Mouse (Mus musculus) v-Abl transformed pro-B cells (cell line): ENCODE measurements around the gene Ndufs7.
"Not testable (repeated sequence)": the region's sequence is repeated elsewhere in the genome, so short reads cannot be mapped to it uniquely, and the experiment has no call there.

Source experiments
- in situ Hi-C, 2 experiments: fragments of 400-800 bp; cut with MboI; formaldehyde crosslinking; loops; one replicate each; pipeline ENCODE4 v1.15.1; 2025; ENCODE audit not compliant: unreplicated experiment in 2 of 2

Ndufs7 gene

DNA sequence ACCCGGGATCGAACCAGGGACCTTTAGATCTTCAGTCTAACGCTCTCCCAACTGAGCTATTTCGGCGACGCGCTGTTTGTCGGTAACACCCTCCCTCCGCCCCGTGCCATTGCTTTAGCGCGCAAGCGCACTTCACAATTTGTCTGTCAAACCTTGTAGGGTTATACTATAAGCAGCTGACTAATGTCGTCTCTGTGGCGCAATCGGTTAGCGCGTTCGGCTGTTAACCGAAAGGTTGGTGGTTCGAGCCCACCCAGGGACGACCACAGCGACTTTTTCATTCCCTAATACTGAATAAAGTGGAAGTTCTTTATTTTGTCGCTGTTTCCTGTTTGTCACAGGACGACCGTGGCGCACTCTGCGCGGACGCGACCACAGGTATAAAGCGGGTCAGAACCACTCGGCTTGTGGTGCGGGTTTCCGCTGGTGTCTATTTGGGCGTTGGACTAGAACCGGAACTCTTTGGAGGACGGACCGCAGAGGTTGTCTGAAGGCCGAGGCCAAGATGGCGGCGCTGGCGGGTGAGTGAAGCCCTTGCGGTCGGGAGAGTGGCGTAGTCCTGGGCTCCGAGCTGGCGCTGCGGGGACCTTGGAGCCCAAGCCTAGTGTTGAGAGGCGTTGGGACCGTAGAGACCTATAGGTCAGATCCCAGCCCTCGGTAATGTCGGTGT, at the start of gene Ndufs7:
TSS of gene Ndufs7 (plus strand) at position 151 of the 670 bp plus-strand sequence.
- in situ Hi-C loops, result loop anchor here (5.0 kb wide), 1 partner anchor 72 kb away; the partner anchor contains the start of gene Efna2 (in 2 of the 2)

DNA sequence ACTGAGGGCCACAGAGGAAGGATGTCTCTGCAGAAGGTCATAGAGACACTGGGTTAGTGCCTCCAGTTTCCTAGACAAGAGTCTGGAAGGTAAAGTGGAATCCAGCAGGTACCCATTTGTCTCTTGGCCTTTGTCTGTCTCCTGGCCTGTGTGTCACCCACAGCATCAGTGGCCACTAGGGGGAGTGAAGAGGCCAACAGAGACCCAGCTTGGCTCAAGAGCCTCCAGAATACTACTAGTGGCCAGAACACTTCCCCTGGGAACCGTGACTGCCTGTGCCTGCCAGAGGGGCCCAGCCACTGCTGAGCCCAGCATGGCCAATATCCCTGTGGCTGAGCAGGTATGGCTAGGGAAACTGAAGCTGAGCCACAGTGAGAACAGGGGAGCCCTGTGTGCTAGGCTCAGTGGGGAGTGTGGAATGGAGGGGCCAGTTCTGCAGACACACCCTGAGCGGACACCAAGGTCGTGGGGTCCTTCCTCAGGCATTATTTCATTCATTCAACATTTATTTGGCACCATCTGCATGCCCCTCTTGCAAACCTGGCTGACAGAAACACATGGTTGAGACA, 49.4 kb upstream of the Ndufs7 start:
- in situ Hi-C loops, result loop anchor here (25.0 kb wide), 1 partner anchor 313 kb away; no protein-coding TSS in a partner anchor

DNA sequence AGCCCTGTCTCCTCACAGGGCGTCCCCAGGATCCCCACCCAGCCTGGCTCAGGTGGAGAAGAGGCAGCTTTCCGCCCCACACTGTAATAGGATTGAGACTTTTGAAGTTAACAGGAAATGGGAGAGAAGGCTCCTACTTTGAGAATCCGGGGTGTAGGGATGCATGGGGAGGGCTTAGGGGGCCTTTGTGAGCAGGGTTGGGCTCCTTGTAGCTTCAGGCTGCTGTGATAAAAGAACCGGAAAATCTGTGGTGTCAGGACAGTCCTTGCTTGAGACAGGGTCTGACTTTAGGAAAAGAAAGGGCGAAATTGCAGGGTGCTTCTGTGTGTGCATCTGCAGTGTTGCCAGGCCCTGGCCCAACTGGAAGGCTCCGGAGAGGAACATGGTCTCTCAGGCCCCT, 48.4 kb upstream of the Ndufs7 start:
- in situ Hi-C loops, result no loop called here

DNA sequence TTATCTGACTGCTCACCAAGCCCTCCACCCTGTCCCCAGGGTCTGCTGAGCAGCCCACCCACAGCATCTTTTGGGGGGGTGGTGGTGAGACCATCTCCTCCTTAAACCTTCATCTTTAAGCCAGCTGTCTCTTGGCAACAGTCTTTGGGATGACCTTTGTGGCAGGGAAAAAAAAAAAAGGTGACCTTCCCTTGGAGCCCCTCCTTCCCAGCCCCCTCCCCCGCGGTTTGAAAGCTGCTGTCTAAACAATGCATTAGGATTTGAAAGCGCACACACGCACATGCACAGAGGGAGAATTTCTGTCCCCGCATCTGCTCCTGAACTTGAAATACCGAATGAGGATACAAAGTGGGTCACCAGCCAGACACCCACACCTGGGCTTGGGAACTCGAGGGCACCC, 44.9 kb upstream of the Ndufs7 start:
- in situ Hi-C loops, result no loop called here

DNA sequence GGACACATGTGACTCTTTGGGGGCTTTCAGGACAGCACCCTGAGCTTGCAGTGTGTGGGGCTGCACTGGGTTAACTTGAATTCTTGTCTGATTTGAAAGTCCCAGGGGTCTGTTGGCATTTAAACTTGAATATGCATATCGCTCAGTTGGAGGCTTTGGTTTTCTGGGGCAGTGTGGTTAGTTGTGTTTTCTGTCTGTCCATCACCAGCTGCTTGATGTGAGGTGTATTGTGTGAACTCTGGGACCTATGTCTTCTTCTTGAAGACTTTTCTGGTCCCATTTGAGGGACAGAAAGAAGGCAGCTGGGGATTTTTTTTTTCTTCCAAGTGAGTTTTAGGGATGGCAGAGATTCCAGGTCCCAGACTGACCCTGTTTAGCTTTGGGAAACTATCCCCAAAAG, 41.7 kb upstream of the Ndufs7 start:
- in situ Hi-C loops, result no loop called here

DNA sequence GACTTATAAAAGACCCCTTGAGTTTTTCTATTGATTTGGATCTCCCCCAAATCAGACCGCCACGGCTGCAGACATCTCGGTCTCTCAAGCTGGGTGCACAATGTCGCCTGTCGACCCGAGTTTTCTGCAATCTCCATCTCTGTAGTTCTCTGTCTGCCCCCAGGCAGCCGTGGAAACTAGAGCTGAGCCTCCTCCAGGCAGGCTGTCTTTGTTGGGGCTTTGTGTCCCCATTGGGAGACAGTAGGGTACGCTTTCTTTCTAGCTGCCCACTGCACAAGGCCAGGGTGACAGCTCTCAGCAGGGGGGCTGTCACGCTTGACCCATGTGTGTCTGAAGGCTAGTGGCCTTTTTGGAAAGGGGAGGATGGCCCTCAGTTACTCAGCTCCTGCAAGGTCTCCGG, 41.2 kb upstream of the Ndufs7 start:
- in situ Hi-C loops, result no loop called here

DNA sequence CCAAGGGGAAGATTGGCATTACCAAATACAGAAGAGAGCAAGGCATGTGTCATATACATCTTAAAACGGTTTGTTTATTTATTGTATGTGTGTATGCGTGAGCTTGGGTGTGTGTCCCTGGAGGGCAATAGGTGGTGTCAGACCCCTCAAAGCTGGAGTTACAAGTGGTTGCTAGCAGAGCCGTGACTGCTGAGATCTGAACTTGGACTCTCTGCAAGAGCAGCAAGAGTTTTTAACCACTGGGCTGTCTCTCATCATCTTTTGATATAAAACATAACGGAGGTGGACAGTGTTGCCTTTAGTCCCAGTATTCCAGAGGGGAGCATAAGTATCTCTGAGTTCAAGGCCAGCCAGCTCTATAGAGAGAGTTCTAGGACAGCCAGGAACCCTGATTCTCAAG, 40.7 kb upstream of the Ndufs7 start:
- in situ Hi-C loops, result no loop called here

DNA sequence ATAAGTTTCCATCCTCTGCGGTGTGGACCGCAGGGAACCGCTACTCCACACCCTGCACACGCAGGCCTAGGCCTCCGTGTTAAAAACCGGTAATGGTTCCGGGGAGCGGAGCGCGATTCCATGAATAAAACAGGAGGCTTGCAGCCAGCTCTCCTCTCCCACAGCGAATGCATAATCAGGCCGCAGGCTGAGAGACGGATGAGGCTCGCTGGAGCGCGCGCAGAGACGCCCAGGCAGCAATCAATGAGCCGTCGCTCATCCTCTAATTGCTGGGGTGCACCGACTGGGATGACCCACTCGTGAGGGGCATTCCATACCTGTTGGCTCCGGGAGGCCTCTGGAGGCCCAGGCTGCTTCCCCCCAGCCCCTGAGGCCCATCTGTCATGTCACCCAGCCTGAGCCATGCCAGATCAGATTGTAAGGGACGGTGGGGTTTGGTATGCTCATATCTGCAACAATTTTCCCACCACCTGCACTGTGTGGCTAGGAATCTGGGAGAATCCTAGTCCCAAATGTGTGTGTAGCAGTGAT, 40.0 kb upstream of the Ndufs7 start:
- in situ Hi-C loops, result no loop called here

DNA sequence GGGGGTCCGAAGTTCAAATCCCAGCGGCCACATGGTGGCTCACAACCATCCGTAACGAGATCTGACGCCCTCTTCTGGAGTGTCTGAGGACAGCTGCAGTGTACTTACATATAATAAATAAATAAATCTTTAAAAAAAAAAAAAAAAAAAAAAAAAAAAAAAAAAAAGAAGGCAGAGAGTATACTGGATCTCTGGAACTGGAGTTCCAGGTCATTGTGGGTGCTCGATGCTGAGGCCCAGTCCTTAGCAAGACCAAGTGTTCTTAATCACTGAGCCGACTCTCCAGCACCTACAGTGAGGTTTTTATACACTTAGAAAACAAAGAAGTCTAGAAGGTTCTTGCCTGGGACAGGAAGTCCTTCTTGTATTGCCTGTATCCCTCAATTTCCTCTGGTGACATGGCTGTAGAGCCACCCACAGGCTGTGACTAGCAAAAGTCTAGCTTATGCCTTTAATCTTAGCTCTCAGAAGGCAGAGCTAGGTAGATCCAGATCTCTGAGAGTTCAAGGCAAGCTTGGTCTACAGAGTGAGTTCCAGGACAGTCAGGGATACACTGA, 37.3 kb upstream of the Ndufs7 start:
- in situ Hi-C loops, result not testable (repeated sequence)

DNA sequence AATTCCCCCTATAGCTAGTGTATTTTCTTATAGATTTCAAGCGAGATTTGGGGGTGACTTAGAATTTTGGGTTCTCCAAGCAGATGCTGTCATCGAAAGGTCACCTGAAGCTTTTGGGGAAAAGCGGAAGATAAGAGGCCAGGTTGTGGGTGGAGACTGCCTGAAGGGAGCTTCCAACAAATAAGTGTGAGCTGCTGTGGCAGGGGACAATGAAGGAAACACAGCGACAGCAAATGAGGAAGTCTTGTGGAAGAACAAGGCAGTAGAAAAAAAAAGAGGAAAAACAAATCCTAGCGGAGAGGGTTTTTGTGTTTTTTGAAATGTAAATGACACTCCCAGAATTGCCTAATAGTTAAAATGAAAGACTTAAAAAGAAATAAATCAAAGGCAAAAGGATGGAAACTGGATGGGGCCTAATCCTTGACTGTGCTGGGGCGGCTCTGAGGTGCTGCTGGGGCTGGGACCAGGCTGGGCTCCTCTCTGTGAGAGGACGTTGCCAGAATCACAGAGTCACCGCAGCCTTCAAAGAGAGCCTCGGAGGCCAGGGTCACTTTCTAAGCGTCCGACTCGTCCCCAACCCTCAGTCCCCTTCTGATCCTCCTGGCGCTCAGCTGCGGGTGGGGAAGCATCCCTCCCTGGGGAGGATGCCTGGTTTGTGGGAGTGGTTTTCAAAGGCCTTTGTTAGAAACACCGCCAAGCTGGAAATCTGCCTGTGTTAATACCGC, 33.7 kb upstream of the Ndufs7 start:
- in situ Hi-C loops, result no loop called here

DNA sequence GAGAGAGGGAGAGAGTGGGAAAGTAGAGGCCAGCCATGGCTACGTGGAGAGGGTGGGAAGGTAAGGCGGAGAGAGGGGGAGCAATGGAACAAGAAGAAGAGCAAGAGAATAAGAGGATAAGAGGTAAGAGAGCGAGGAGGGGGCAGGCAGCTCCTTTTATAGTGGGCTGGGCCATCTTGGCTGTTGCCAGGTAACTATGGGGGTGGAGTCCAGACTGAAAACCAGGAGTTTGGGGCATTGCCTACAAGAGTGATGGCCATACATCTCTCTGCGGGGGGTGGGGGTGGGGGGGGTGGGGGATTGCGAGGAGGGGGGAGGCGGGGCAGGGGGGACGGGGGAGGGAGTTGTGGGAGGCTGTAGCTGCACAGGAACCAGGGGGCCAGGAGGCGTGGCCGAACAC, 28.2 kb upstream of the Ndufs7 start:
- in situ Hi-C loops, result no loop called here

DNA sequence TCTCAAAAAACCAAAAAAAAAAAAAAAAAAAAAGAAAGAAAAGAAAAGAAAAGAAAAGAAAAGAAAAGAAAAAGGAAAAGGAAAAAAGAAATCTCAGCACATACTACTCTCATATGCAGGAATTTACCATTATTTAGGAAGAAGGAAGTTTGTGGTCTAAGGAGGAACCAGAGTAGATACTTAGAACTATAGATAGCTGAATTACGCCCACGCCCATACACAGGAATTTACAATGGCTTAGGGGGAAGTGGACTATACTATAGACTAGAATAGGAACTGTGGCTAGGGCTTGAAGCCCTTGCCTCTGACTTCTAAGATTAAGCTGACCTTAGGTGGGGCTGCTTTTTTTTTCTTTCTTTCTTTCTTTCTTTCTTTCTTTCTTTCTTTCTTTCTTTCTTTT, 25.8 kb upstream of the Ndufs7 start:
- in situ Hi-C loops, result not testable (repeated sequence)

DNA sequence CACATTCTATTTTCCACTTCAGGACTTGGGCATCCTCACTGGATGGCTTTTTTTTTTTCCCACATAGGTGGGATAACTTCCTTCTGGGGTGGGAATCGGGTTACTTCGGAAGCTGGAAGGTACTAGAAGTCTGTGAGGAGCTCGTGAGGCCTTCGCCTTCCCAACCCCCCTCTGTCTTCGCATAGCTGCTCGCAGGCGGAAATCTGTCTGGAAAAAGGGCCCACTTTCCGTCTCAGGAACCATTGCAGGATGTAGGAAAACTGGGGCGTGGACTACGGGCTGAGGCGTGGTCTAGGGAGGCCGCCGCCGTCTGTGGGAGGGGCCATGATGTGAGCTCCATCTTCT, 22.9 kb upstream of the Ndufs7 start:
- in situ Hi-C loops, result no loop called here

DNA sequence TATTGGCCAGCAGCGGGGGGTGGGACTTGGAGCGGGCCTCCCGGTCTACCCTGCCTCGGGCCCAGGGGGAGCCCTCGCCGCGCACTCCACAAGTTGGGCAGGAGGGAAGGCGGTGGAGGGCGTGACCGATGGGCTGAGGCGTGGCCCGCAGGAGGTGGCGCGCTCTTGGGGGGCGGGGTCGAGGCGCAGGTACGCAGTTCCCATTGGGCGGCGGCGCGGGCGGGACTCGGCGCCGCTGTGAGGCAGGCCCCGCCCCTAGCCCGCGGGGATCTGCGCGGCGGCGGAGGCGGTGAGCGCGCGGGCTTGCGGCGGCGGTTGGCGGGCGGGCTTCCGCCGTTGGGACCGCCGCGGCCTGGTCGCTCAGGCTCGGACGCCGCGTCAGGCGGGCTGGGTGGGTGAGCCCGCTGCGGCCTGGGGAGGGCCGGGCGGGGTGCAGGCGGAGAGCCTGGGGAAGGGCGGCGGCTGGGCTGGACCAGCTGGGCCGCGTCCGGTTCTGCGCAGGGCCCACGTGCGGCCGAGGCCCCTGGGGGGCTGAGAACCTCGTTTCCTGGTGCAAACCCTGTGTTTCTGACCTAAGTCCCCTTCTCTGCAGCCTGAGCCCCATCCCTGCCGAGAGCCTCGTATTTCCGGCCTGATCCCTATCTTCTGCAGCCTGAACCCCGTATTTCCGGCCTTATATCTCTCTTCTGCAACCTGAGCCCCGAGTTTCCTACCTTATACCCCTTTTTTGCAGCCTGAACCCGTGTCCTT, 22.3 kb upstream of the Ndufs7 start, which contains the start of gene Mum1:
TSS of gene Mum1 (plus strand) at position 19 of the 750 bp plus-strand sequence.
- in situ Hi-C loops, result no loop called here

DNA sequence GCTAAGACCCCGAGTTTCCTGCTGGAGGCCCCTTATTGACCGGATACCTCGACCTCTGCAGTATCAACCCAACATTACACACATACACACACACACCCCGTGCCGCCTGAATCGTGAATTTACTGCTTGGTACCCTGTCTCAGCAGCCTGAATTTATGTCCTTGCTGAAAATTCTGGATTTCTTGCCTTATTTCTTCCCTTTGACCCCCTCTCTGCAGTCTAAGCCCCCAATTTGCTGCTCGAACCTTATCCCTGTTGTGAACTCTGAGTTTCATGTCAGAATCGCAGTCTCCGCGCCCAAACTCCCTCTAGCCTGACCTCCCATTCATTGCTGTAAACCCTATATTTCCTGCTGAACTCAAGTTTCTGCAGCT, 21.8 kb upstream of the Ndufs7 start:
- in situ Hi-C loops, result no loop called here

DNA sequence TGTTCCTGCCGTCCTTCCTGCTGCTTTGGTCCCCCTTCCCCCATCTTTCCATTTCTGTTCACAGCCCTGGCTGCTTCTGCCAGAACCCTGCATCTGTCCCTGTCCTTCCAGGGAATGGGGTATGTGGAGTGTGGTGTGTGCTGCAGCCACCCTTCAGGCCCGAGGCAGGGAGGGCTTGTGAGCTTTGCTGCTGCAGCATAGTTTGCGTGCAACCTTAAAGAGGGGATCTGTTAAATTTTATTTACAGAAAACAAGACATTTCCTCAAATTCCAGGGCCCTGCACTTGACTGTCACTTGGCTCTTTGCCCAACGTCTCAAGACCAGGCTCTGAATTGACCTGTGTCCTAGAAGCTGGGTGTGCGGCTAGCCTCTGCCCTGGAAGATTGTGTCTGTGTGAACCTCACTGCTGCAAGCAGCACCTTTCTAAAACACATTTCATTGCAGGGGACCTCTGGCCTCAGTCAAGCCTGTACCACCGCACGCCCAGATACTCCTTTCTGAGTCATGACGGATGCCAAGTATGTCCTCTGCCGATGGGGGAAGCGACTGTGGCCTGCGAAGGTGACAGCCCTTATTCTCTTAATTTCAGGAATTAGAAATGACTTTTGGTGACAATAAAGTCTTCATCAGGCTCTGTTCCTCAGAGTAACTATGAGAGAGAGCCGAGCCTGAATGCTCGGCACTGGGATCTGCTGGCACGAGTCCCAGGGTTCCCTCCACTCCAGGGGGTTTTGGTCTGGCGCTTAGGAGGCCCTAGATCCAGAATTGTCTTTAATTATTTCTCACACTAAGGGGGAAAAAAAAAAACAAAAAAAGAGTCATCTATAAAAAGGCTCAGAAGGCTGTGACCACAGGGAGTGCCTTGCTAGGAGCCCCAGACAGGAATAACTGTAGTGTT, 20.8 kb upstream of the Ndufs7 start:
- in situ Hi-C loops, result no loop called here

DNA sequence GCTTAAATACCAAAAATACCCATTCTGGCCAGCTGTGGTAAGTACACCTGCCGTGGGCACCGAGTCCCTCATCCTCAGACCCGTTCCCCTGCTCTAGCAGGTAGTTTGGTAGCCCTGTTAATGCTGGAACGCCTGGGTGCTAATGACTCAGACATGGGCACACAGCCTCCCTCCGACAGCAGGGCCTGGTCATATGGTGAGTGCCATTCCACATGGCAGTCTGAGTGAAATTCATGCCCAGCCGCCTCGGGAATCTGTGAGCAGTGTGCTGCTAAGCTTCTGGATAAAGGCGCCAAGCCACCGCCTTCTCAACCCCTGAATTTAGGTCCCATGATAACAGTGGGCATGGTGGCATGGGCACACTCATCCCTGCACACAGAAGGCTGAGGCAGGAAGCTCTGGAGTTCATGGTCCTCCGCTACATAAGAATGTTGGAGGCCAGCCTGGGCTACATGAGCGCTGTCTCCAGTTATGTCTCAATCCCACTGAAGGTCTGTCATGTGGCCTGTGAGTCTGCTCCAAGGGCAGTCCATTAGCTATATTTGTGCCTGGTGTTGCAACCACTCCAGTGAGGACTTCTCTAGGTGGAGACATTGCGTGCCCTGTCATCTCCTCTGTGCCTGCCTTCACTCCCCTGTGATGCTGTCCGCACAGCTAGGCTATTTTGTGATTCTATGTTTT, 12.6 kb upstream of the Ndufs7 start:
- in situ Hi-C loops, result no loop called here

DNA sequence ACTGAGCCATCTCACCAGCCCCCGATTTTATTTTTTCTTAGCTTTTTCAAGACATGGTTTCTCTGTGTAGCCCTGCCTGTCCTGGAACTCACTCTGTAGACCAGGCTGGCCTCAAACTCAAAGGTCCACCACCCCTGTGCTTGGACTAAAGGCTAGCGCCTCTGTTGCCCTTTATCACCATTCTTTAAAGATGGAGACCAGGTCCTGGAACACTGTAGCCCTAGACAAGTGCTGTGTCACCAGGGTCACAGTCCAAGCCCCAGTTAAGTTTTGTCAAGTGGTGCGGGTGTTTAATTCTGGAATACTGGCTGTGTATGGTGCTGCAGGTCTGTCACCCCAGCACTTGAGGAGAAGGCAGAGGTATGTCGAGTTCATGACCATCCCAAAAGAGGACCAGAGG, 11.9 kb upstream of the Ndufs7 start:
- in situ Hi-C loops, result no loop called here

DNA sequence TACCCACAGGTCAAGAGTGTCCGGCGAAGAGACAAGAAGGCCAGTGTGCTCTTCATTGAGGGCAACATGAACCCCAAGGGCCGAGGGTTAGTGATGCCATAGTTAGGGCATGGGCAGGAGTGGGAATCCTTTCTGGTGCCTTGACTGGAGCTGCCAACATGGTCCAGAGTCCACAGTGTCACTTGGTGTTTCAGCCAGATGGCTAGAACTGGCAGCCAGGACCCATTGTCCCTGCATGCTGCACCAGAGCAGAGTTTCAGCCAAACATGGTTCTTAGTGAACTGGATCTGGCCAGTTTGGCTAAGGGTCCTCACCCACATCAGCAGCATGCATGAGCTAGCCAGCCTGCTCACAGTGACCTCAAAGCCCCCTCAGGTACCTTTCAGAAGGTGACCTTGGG, 10.6 kb upstream of the Ndufs7 start:
- in situ Hi-C loops, result no loop called here
